Mouse (Mus musculus) heart, embryonic 10.5 days (tissue): ENCODE data around the gene Fblim1. TPM values are rescaled to one million over a fixed set of nuclear protein-coding genes. Genes with fewer than 3 reads are reported as not detected.

ENCODE experiments used
- DNase-seq: peaks from one replicate; pipeline ENCODE4 v3.0.0-alpha.2; 2017; ENCODE audit warnings: low spot score
- H3K27ac ChIP-seq: fragments of 300-500 bp; sonication (generic); 2 replicates; pipeline ENCODE4 v1.5.1; 2016; ENCODE audit warnings: mild to moderate bottlenecking
- H3K27me3 ChIP-seq: fragments of 300-500 bp; sonication (generic); 2 replicates; pipeline ENCODE4 v1.6.1; 2016; ENCODE audit warnings: mild to moderate bottlenecking; ENCODE audit not compliant: poor library complexity, insufficient read depth, severe bottlenecking
- H3K36me3 ChIP-seq: fragments of 300-500 bp; sonication (generic); 2 replicates; pipeline ENCODE4 v1.6.1; 2016; ENCODE audit warnings: mild to moderate bottlenecking, moderate library complexity
- H3K4me1 ChIP-seq: fragments of 300-500 bp; sonication (generic); 2 replicates; pipeline ENCODE4 v1.6.1; 2016; ENCODE audit warnings: mild to moderate bottlenecking
- H3K4me3 ChIP-seq: fragments of 300-500 bp; sonication (generic); 2 replicates; pipeline ENCODE4 v1.5.1; 2016; ENCODE audit warnings: mild to moderate bottlenecking, moderate library complexity
- H3K9me3 ChIP-seq: fragments of 300-500 bp; sonication (generic); 2 replicates; pipeline ENCODE4 v1.6.1; 2016; ENCODE audit warnings: mild to moderate bottlenecking, moderate library complexity
- WGBS: fragments of 180-500 bp; shearing (Covaris S2); methylation state at CpG from one replicate; pipeline ENCODE4 v1.1.7; 2016; 5-methylcytosine and 5-hydroxymethylcytosine counted together
- polyA plus RNA-seq: library from polyadenylated mRNA; unstranded; fragments of >200 nt; fragmentation: Nextera tagmentation; extraction: Ambion mirVana; gene quantifications from 2 replicates; pipeline ENCODE4 v1.2.1, GENCODE M21; 2016

The Fblim1 gene
- 61.9 and 62.7 TPM in 2 replicates for polyA plus RNA-seq

DNA sequence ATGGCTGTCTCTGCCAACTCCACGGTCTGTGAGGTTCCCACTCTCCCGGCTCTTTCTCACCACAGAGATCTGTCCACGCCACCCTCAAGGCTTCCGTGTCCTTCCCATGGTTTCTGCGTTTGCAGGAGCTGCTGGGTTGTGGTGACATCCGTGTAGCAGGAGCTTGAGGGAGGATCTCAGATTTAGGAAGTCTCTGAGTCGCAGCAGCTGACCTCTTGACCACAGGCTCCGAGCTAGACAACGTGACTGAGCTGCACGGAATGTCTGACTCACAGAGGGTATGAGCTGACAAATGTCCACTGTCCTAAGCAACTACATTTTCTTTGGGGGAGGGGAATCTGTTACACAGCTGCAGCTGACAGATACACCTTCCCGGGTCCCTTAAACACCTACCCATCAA lies at the start of gene Fblim1:
TSS of gene Fblim1 (minus strand) at position 236 of the 400 bp plus-strand sequence.
- no peaks in the 10 kb centered on the region for H3K9me3 ChIP-seq
- 75% methylated on average over 11 of the region's 11 CpGs for WGBS
- DNase-seq = no peak
- H3K4me1 ChIP-seq = peaks cover 39% of the 10 kb centered on the region
- no peaks in the 10 kb centered on the region for H3K36me3 ChIP-seq
- no peak within 1 kb of the TSS for H3K4me3 ChIP-seq
- H3K27me3 ChIP-seq = peaks cover 7% of the 10 kb centered on the region; the same call in 1 of the 2 replicates
- 0 out of 2 replicates have a peak within 1 kb of the TSS, but pooled peaks have one; percentile 19 for H3K27ac ChIP-seq

DNA sequence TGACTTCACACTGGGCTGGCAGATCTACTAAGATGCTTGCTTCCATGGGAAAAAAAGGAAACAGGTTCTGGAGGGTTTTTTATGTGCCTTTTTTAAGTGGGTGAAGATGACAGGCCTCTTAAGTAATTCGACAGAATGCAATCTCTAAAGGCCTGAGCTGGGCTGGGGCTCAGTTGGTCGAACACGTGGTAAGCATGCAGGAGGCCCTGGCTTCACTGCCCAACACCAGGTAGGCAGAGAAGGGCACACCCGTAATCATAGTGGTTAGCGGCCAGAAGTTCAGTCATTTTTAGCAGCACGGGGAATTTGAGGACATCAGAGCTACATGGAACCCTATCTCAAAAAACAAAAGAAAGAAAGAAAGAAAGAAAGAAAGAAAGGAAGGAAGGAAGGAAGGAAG lies 48.6 kb upstream of the Fblim1 start:
- Histone ChIP-seq H3K36me3 (peaks cover 52% of the 10 kb centered on the region), H3K4me3 (no peak overlapping the region), H3K27me3 (no peaks in the 10 kb centered on the region), H3K4me1 (peaks cover 42% of the 10 kb centered on the region), H3K9me3 (no peaks in the 10 kb centered on the region), H3K27ac (no peak overlapping the region)
- WGBS = 79% methylated on average over 6 of the region's 6 CpGs
- no peak for DNase-seq

DNA sequence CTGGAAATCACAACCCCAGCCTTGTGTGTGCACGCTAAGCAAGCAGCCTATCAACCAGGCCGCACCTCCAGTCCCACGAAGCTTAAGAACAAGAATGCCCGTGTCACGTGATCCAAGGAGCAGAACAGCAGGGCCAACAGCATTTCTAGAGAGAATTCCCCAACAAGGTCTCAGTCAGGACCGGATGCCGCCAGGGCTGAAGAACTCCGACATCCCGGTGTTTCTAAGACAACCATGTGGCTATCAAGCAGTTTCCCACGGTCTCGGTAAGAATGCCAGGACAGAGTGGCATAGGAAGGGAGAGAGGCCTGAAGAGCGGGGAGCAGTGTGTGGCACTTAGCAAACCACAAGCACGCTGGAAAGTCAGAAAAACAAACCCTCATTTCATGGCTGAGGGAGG lies 47.9 kb upstream of the Fblim1 start:
- no peak overlapping the region for H3K4me3 ChIP-seq
- DNase-seq = no peak
- peaks cover 38% of the 10 kb centered on the region for H3K4me1 ChIP-seq
- H3K36me3 ChIP-seq = peaks cover 55% of the 10 kb centered on the region
- H3K27ac ChIP-seq = no peak overlapping the region
- no peaks in the 10 kb centered on the region for H3K27me3 ChIP-seq
- H3K9me3 ChIP-seq = no peaks in the 10 kb centered on the region
- WGBS = 91% methylated on average over 13 of the region's 13 CpGs

- H3K4me1 ChIP-seq = peaks cover 31% of the 10 kb centered on the region
- no peaks in the 10 kb centered on the region for H3K27me3 ChIP-seq
- H3K27ac ChIP-seq = no peak overlapping the region
- peaks cover 50% of the 10 kb centered on the region for H3K36me3 ChIP-seq
- DNase-seq = no peak
- 87% methylated on average over 8 of the region's 8 CpGs for WGBS
- H3K4me3 ChIP-seq = no peak overlapping the region
- no peaks in the 10 kb centered on the region for H3K9me3 ChIP-seq
Observed at GRCm38 (mm10) chr4:141653044-141653443, 47.1 kb upstream of the Fblim1 start.

GRCm38 (mm10) chr4:141651944-141652343 lies 46.0 kb upstream of the Fblim1 start:
- 89% methylated on average over 10 of the region's 10 CpGs for WGBS
- no peak for DNase-seq
- Histone ChIP-seq H3K4me3 (no peak overlapping the region), H3K27me3 (no peaks in the 10 kb centered on the region), H3K27ac (peak overlapping the region; percentile 23; the same call in 1 of the 2 replicates), H3K9me3 (no peaks in the 10 kb centered on the region), H3K36me3 (peaks cover 55% of the 10 kb centered on the region), H3K4me1 (peaks cover 26% of the 10 kb centered on the region)

GRCm38 (mm10) chr4:141651286-141651685 lies 45.4 kb upstream of the Fblim1 start:
- Histone ChIP-seq H3K9me3 (no peaks in the 10 kb centered on the region), H3K27me3 (no peaks in the 10 kb centered on the region), H3K4me1 (peaks cover 20% of the 10 kb centered on the region), H3K36me3 (peaks cover 55% of the 10 kb centered on the region), H3K4me3 (no peak overlapping the region), H3K27ac (no peak overlapping the region)
- no peak for DNase-seq
- WGBS = 74% methylated on average over 6 of the region's 6 CpGs

GRCm38 (mm10) chr4:141649244-141649643 lies 43.3 kb upstream of the Fblim1 start:
- H3K9me3 ChIP-seq = no peaks in the 10 kb centered on the region
- no peak overlapping the region for H3K27ac ChIP-seq
- H3K27me3 ChIP-seq = no peaks in the 10 kb centered on the region
- 67% methylated on average over 6 of the region's 6 CpGs for WGBS
- no peak overlapping the region for H3K4me3 ChIP-seq
- peaks cover 11% of the 10 kb centered on the region; the same call in 1 of the 2 replicates for H3K4me1 ChIP-seq
- no peak for DNase-seq
- peaks cover 46% of the 10 kb centered on the region for H3K36me3 ChIP-seq

GRCm38 (mm10) chr4:141648262-141648661 lies 42.4 kb upstream of the Fblim1 start:
- Histone ChIP-seq H3K27me3 (no peaks in the 10 kb centered on the region), H3K9me3 (no peaks in the 10 kb centered on the region), H3K27ac (no peak overlapping the region), H3K4me3 (no peak overlapping the region), H3K4me1 (peaks cover 15% of the 10 kb centered on the region), H3K36me3 (peaks cover 40% of the 10 kb centered on the region)
- WGBS = 89% methylated on average over 5 of the region's 5 CpGs
- DNase-seq = no peak

DNA sequence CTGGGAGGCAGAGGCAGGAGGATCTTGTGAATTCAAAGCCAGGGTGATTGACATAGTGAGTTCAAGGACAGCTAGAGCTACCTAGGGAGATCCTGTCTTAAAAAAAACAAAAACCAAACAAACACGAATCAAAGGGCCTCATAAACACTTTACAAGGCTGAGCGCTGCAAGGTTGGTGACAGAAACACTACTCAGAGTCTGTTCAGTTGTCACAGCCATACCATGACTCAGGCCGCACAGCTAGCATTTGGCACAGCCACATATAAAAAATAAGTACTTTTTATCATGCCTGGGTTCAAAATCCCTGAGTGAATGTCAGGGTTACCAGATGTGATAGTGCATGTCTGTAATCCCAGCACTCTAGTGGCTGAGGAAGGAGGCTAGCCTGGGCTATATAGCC lies 41.3 kb upstream of the Fblim1 start:
- Histone ChIP-seq H3K36me3 (peaks cover 36% of the 10 kb centered on the region), H3K27me3 (no peaks in the 10 kb centered on the region), H3K9me3 (no peaks in the 10 kb centered on the region), H3K4me3 (no peak overlapping the region), H3K4me1 (peaks cover 25% of the 10 kb centered on the region), H3K27ac (no peak overlapping the region)
- WGBS = 92% methylated on average over 3 of the region's 3 CpGs
- DNase-seq = no peak

DNA sequence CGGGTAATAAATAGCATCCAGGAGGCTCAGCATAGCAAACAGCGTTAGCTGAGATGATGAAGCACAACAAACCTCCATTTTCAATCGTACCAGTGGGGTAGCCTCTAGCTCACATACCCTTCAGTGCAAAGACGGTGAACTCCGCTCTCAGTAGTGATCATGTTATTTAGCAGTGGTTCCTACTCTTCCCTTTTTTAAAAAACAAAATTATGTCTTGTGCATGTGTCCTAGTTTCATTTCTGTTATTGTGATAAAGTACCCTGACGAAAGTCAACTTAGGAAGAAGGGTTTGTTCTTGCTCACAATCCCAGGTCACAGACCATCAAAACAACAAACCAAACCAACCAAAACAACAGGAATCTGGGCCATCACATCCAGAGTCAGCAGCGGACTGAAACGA lies 40.1 kb upstream of the Fblim1 start:
- DNase-seq = no peak
- H3K9me3 ChIP-seq = no peaks in the 10 kb centered on the region
- H3K4me1 ChIP-seq = peaks cover 32% of the 10 kb centered on the region
- H3K36me3 ChIP-seq = peaks cover 38% of the 10 kb centered on the region
- H3K27me3 ChIP-seq = no peaks in the 10 kb centered on the region
- H3K4me3 ChIP-seq = no peak overlapping the region
- 89% methylated on average over 8 of the region's 8 CpGs for WGBS
- H3K27ac ChIP-seq = no peak overlapping the region

DNA sequence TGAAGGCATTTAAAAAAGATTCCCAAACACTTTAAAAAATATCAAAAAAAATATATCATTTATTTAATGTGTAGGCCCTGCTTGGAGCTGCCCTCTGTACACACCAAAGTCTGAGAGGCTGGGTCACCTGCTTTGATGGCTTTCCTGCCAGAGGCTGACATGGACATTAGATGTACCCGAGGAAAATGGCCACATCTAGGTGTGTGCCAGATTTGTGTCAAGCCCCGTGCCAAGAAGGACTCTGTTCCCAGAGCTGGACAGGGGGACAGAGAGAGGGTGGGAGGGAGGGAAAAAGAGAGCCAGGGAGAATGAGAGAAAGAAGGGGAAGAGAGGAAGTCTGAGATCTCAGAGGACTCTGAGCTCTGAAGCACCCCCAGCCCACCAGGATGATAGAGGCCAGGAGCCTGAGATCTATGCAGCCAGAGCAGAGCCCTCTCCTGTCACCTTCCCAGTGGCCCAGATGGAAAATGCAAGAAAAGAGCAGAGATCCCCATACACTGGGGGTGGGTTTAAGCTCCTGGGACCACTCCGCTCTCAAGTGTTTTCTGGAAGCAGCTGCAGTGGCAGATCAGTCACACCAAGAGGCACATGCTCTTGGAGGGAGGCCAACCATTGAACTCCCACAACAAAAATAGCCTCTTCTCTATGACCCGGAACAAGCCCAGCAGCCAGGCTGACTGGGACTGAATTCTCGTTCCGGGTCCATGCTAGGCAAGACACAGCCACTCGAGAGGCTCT lies 37.4 kb upstream of the Fblim1 start:
- Histone ChIP-seq H3K4me1 (peaks cover 32% of the 10 kb centered on the region), H3K9me3 (no peaks in the 10 kb centered on the region), H3K36me3 (peaks cover 52% of the 10 kb centered on the region), H3K27ac (peak overlapping the region; percentile 82), H3K27me3 (no peaks in the 10 kb centered on the region), H3K4me3 (no peak overlapping the region; the same call in 1 of the 2 replicates)
- no peak for DNase-seq
- 43% methylated on average over 7 of the region's 7 CpGs for WGBS

DNA sequence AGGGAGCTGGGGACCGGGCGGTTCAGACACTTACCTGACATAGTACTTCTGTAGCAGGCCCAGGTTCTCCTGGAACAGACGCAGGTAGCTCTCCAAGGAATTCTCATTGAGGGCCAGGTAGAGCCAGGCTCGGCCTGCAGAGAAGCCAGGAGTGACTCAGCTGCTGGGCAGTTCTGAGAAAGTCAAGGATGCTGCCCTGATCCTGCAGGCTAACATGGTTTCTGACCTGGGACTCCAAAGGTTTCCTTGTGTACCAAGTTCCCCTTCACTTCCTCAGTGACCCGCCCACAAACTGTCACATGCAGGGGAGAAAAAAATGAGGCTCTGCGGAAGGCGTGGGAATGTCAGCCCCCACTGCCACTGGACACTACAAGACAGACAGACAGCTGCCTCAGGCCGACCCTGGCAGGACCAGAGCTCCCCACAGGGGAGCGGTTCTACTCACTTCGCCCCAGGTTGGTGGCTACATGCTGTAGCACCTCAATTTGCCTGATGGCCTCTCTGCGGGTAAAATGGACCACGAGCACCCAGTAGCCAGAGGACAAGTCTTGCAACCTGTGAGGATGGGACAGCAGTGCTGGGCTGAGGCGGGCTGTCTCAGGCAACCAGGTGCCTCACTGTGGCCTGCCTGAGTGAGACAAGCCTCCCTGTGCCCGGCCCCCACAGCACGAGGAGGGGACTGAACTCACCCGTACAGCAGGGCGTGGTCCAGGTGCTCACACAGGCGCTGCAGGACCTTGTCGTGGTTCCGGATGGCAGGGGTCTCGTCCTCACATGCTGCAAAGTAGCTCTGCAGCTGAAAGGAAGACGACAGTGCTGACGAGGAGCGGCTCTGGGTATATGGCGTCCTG lies 36.3 kb upstream of the Fblim1 start:
- DNase-seq = no peak
- H3K27me3 ChIP-seq = no peaks in the 10 kb centered on the region
- no peak overlapping the region for H3K4me3 ChIP-seq
- 89% methylated on average over 25 of the region's 25 CpGs for WGBS
- peaks cover 32% of the 10 kb centered on the region for H3K4me1 ChIP-seq
- no peaks in the 10 kb centered on the region for H3K9me3 ChIP-seq
- peak overlapping the region; percentile 37; the same call in 1 of the 2 replicates for H3K27ac ChIP-seq
- peaks cover 57% of the 10 kb centered on the region for H3K36me3 ChIP-seq

DNA sequence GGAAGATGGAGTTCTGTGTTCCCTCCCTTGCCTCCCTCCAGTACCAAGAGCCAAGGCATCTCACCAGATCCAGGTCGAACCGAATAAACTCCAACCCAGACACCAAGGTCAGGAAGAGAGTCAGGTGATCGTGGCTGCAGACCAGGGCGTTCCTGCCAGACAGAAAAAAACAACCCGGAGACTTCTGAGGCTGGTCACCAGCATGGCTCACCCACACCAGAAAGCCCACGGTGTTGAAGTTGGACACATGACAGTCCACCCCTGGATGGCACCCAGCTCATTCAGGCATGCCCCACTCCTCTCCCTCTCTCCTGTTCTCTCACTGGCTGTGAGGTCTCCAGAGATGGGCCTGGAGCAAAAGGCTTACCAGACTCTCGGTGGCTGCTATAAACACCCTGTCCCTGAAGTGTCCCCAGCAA lies 35.5 kb upstream of the Fblim1 start:
- Histone ChIP-seq H3K4me1 (peaks cover 36% of the 10 kb centered on the region), H3K9me3 (no peaks in the 10 kb centered on the region), H3K4me3 (no peak overlapping the region), H3K27me3 (no peaks in the 10 kb centered on the region), H3K36me3 (peaks cover 61% of the 10 kb centered on the region), H3K27ac (no peak overlapping the region)
- WGBS = 87% methylated on average over 7 of the region's 7 CpGs
- no peak for DNase-seq
